Mouse (Mus musculus) lung, postnatal 0 days (tissue): ENCODE data around the gene 0610030E20Rik.

ENCODE experiments used
- CTCF ChIP-seq: IDR thresholded peaks from 2 replicates; pipeline ENCODE4 v1.5.1; 2016; ENCODE audit warnings: antibody characterized with exemption, mild to moderate bottlenecking
- EP300 ChIP-seq: IDR thresholded peaks from 2 replicates; pipeline ENCODE4 v1.6.1; 2016; ENCODE audit warnings: antibody characterized with exemption, mild to moderate bottlenecking, control low read depth

DNA sequence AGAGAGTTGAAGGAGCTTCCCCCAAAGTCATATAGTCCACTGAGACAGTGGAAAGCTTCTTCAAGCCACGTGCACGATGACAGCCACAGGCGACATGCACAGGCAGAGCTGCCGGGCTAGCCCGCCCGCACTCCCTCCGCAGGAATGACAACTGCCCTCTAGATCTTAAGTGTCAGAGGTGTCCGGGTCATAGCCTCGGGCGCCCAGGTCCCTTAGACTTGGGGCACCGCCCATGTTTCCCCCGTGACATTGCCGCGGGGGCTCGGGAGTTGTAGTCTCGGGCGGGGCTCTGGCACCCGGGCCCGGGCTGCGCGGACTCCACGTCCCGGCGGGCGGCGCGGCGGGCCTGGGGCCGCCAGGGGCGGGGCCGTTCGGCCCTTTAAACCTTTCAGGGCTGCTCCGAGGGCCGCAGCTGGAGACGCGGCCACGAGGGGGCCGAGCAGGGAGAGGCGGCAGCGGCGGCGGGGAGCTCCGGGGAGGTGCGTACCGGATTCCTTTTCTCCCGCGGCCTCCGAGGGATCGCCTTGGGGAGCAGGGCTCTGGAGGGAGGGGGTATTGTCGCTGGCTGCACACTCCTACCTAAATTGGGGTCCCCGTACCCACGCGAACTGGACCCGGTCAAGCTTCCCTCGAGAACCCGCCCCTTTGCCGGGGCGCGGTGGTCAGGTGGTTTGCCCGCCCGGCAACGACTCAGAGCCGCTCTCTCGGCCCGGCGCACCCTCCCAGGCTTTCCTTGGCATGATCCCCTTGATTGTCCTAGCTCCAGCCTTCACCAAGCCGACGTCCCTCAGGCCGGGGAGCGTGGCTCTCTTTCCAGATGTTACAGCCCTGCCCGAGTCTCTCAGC is 8.2 kb downstream of the 0610030E20Rik start, which contains the start of gene Tmem150a:
- TF ChIP-seq CTCF (peak; percentile 63), EP300 (no peak)
